In genomic region chr15:98612229-98612628, GRCm38 (mm10) we compare ENCODE assay signal across 33 mouse cellular contexts. TPM values are rescaled to one million over a fixed set of nuclear protein-coding genes. Genes with fewer than 3 reads are reported as not detected.
"Had no signal": no experiment of that assay in that cellular context is flagged by ENCODE, and none has a peak within 500 bp of the region (broad histone marks: within the 10 kb centered on the region; RNA-seq: fewer than 3 reads in every experiment).

No protein-coding gene starts in this region.

- H3K4me3 ChIP-seq: embryonic facial prominence, embryonic 10.5 days; embryonic facial prominence, embryonic 12.5 days; embryonic facial prominence, embryonic 13.5 days; embryonic facial prominence, embryonic 15.5 days; erythroblast, embryonic 14.5 days; forebrain, embryonic 10.5 days; forebrain, embryonic 12.5 days; forebrain, embryonic 13.5 days; forebrain, embryonic 15.5 days; gastrocnemius, adult 2 months; heart, adult 2 months had no signal

- H3K9ac ChIP-seq: embryonic facial prominence, embryonic 12.5 days; embryonic facial prominence, embryonic 13.5 days; embryonic facial prominence, embryonic 15.5 days; forebrain, embryonic 12.5 days; forebrain, embryonic 13.5 days; forebrain, embryonic 15.5 days; forebrain, postnatal 0 days had no signal

- H3K27me3 ChIP-seq: embryonic facial prominence, embryonic 15.5 days; forebrain, embryonic 15.5 days had no signal

- ATAC-seq: forebrain, embryonic 13.5 days; forebrain, embryonic 14.5 days; forebrain, embryonic 15.5 days; forebrain, embryonic 16.5 days; forebrain, postnatal 0 days had no signal

- H3K9me3 ChIP-seq: embryonic facial prominence, embryonic 10.5 days; embryonic facial prominence, embryonic 12.5 days; embryonic facial prominence, embryonic 13.5 days; embryonic facial prominence, embryonic 15.5 days; forebrain, embryonic 10.5 days; forebrain, embryonic 12.5 days; forebrain, embryonic 13.5 days; forebrain, embryonic 15.5 days had no signal

- DNase-seq: cerebellum, adult 8-10 months; cerebellum, adult 9-10 months; cerebellum, adult 9-11 months; cerebellum, postnatal 10 days; cerebellum, postnatal 14 days; cerebellum, postnatal 25 days; cerebellum, postnatal 36 days; embryo, embryonic 11 days; forebrain, postnatal 0 days; gastrocnemius, adult 2 months; gastrocnemius, postnatal 10 days; gastrocnemius, postnatal 14 days; gastrocnemius, postnatal 25 days; gastrocnemius, postnatal 36 days; heart, adult 11 months; heart, adult 2 months had no signal

- H3K27ac ChIP-seq: embryonic facial prominence, embryonic 10.5 days; embryonic facial prominence, embryonic 12.5 days; embryonic facial prominence, embryonic 13.5 days; embryonic facial prominence, embryonic 15.5 days; forebrain, embryonic 10.5 days; forebrain, embryonic 12.5 days; forebrain, embryonic 13.5 days; forebrain, embryonic 15.5 days; gastrocnemius, adult 2 months; heart, adult 2 months had no signal

- H3K36me3 ChIP-seq: embryonic facial prominence, embryonic 10.5 days; embryonic facial prominence, embryonic 12.5 days; embryonic facial prominence, embryonic 13.5 days; embryonic facial prominence, embryonic 15.5 days; forebrain, embryonic 10.5 days; forebrain, embryonic 12.5 days; forebrain, embryonic 15.5 days had no signal

RNA-seq across cellular contexts. Expression of gene Cacnb3, which starts 18.4 kb away (rescaled TPM):
- total RNA-seq: common myeloid progenitor, adult 5-6 weeks; granulocyte monocyte progenitor cell, adult 5-6 weeks had no signal
- polyA plus RNA-seq: erythroblast, embryonic 14.5 days had no signal

RNA-seq across cellular contexts. Expression of gene 4930415O20Rik, which starts 41.4 kb away (rescaled TPM):
- total RNA-seq: common myeloid progenitor, adult 5-6 weeks; forebrain, postnatal 0 days; gastrocnemius, postnatal 10 days; granulocyte monocyte progenitor cell, adult 5-6 weeks had no signal
- polyA plus RNA-seq: cortical plate, adult 2 months; embryonic facial prominence, embryonic 10.5 days; embryonic facial prominence, embryonic 11.5 days; embryonic facial prominence, embryonic 12.5 days; embryonic facial prominence, embryonic 13.5 days; embryonic facial prominence, embryonic 14.5 days; erythroblast, embryonic 14.5 days; forebrain, embryonic 11.5 days; forebrain, embryonic 12.5 days; forebrain, embryonic 13.5 days; forebrain, embryonic 14.5 days; heart, adult 2 months had no signal
